Mouse (Mus musculus): ENCODE measurements around the gene Gm20696. TPM values are rescaled to one million over a fixed set of nuclear protein-coding genes. Genes with fewer than 3 reads are reported as not detected.

Gm20696 gene
- total RNA-seq, 1 experiment, result 0.58 TPM

- Histone ChIP-seq H3K9ac (ENCODE audit: insufficient read depth, low read depth, low read length, poor library complexity, severe bottlenecking) (no peak overlapping the region), H3K36me3 (ENCODE audit: control insufficient read depth, insufficient read depth, low read length, poor library complexity, severe bottlenecking) (no peaks in the 10 kb centered on the region), H3K27ac (ENCODE audit: insufficient read depth, low read depth, low read length, poor library complexity, severe bottlenecking) (no peak overlapping the region), H3K4me1 (ENCODE audit: control insufficient read depth in 2 of 2, insufficient read depth in 2 of 2, low read length in 2 of 2, poor library complexity in 1 of 2) (peaks cover 0 to 2% of the 10 kb centered on the region in 2 experiments; a peak in 2 of 4 replicates), H3K4me3 (ENCODE audit: insufficient read depth in 1 of 2, low read depth in 1 of 2, low read length in 2 of 2, poor library complexity in 1 of 2, severe bottlenecking in 1 of 2) (no peak overlapping the region), H3K9me3 (ENCODE audit: control insufficient read depth, insufficient read depth, low read depth, low read length) (no peaks in the 10 kb centered on the region)
- DNase-seq (ENCODE audit: low read depth, low spot score), result no peak
- in situ Hi-C loops (cut with MboI; ENCODE audit: low sequenced_read_pairs in 2 of 2, unreplicated experiment in 2 of 2), result no loop called here
- TF ChIP-seq MAFK (IDR thresholded peaks at IDR 0.05; ENCODE audit: insufficient read depth, low read depth, low read length) (no peak), ZC3H11A (IDR thresholded peaks at IDR 0.05; ENCODE audit: borderline replicate concordance, low read depth, low read length) (no peak), CHD2 (IDR thresholded peaks at IDR 0.05; ENCODE audit: low read depth, low read length) (no peak), HCFC1 (IDR thresholded peaks at IDR 0.05; ENCODE audit: borderline replicate concordance, insufficient read depth, low read length) (no peak)
Measured at GRCm38 (mm10) chr6:99369156-99369555, 297.4 kb downstream of the Gm20696 start.

- in situ Hi-C loops (cut with MboI; ENCODE audit: low sequenced_read_pairs in 2 of 2, unreplicated experiment in 2 of 2), result no loop called here
- Histone ChIP-seq H3K27ac (ENCODE audit: insufficient read depth, low read depth, low read length, poor library complexity, severe bottlenecking) (no peak overlapping the region), H3K4me1 (ENCODE audit: control insufficient read depth in 2 of 2, insufficient read depth in 2 of 2, low read length in 2 of 2, poor library complexity in 1 of 2) (peaks cover 0 to 2% of the 10 kb centered on the region in 2 experiments; a peak in 2 of 4 replicates), H3K36me3 (ENCODE audit: control insufficient read depth, insufficient read depth, low read length, poor library complexity, severe bottlenecking) (no peaks in the 10 kb centered on the region), H3K9ac (ENCODE audit: insufficient read depth, low read depth, low read length, poor library complexity, severe bottlenecking) (no peak overlapping the region), H3K4me3 (ENCODE audit: insufficient read depth in 1 of 2, low read depth in 1 of 2, low read length in 2 of 2, poor library complexity in 1 of 2, severe bottlenecking in 1 of 2) (no peak overlapping the region), H3K9me3 (ENCODE audit: control insufficient read depth, insufficient read depth, low read depth, low read length) (no peaks in the 10 kb centered on the region)
- DNase-seq (ENCODE audit: low read depth, low spot score), result no peak
- TF ChIP-seq MAFK (IDR thresholded peaks at IDR 0.05; ENCODE audit: insufficient read depth, low read depth, low read length) (no peak), HCFC1 (IDR thresholded peaks at IDR 0.05; ENCODE audit: borderline replicate concordance, insufficient read depth, low read length) (no peak), CHD2 (IDR thresholded peaks at IDR 0.05; ENCODE audit: low read depth, low read length) (no peak), ZC3H11A (IDR thresholded peaks at IDR 0.05; ENCODE audit: borderline replicate concordance, low read depth, low read length) (no peak), ZNF384 (IDR thresholded peaks at IDR 0.05; ENCODE audit: low read depth, low read length) (no peak)
Measured at GRCm38 (mm10) chr6:99368118-99368753, 298.4 kb downstream of the Gm20696 start.

- Histone ChIP-seq H3K36me3 (ENCODE audit: control insufficient read depth, insufficient read depth, low read length, poor library complexity, severe bottlenecking) (no peaks in the 10 kb centered on the region), H3K4me1 (ENCODE audit: control insufficient read depth in 2 of 2, insufficient read depth in 2 of 2, low read length in 2 of 2, poor library complexity in 1 of 2) (peaks cover 0 to 2% of the 10 kb centered on the region in 2 experiments; a peak in 2 of 4 replicates), H3K9ac (ENCODE audit: insufficient read depth, low read depth, low read length, poor library complexity, severe bottlenecking) (no peak overlapping the region), H3K4me3 (ENCODE audit: insufficient read depth in 1 of 2, low read depth in 1 of 2, low read length in 2 of 2, poor library complexity in 1 of 2, severe bottlenecking in 1 of 2) (no peak overlapping the region), H3K27ac (ENCODE audit: insufficient read depth, low read depth, low read length, poor library complexity, severe bottlenecking) (no peak overlapping the region), H3K9me3 (ENCODE audit: control insufficient read depth, insufficient read depth, low read depth, low read length) (no peaks in the 10 kb centered on the region)
- DNase-seq (ENCODE audit: low read depth, low spot score), result no peak
- in situ Hi-C loops (cut with MboI; ENCODE audit: low sequenced_read_pairs in 2 of 2, unreplicated experiment in 2 of 2), result no loop called here
- TF ChIP-seq ZC3H11A (IDR thresholded peaks at IDR 0.05; ENCODE audit: borderline replicate concordance, low read depth, low read length) (no peak), ZNF384 (IDR thresholded peaks at IDR 0.05; ENCODE audit: low read depth, low read length) (no peak), HCFC1 (IDR thresholded peaks at IDR 0.05; ENCODE audit: borderline replicate concordance, insufficient read depth, low read length) (no peak), MAFK (IDR thresholded peaks at IDR 0.05; ENCODE audit: insufficient read depth, low read depth, low read length) (no peak), CHD2 (IDR thresholded peaks at IDR 0.05; ENCODE audit: low read depth, low read length) (no peak)
Measured at GRCm38 (mm10) chr6:99364545-99364944, 302.1 kb downstream of the Gm20696 start.

GRCm38 (mm10) chr6:99360581-99360980 lies 306.0 kb downstream of the Gm20696 start:
- no peak for DNase-seq (ENCODE audit: low read depth, low spot score)
- H3K4me3 ChIP-seq (ENCODE audit: insufficient read depth in 1 of 2, low read depth in 1 of 2, low read length in 2 of 2, poor library complexity in 1 of 2, severe bottlenecking in 1 of 2), result no peak overlapping the region
- TF ChIP-seq CHD2 (IDR thresholded peaks at IDR 0.05; ENCODE audit: low read depth, low read length) (no peak), HCFC1 (IDR thresholded peaks at IDR 0.05; ENCODE audit: borderline replicate concordance, insufficient read depth, low read length) (no peak), ZNF384 (IDR thresholded peaks at IDR 0.05; ENCODE audit: low read depth, low read length) (no peak), ZC3H11A (IDR thresholded peaks at IDR 0.05; ENCODE audit: borderline replicate concordance, low read depth, low read length) (no peak), MAFK (IDR thresholded peaks at IDR 0.05; ENCODE audit: insufficient read depth, low read depth, low read length) (no peak)
- H3K36me3 ChIP-seq (ENCODE audit: control insufficient read depth, insufficient read depth, low read length, poor library complexity, severe bottlenecking), result no peaks in the 10 kb centered on the region
- no peak overlapping the region for H3K27ac ChIP-seq (ENCODE audit: insufficient read depth, low read depth, low read length, poor library complexity, severe bottlenecking)
- H3K9ac ChIP-seq (ENCODE audit: insufficient read depth, low read depth, low read length, poor library complexity, severe bottlenecking), result no peak overlapping the region
- H3K9me3 ChIP-seq (ENCODE audit: control insufficient read depth, insufficient read depth, low read depth, low read length), result no peaks in the 10 kb centered on the region
- no peaks in the 10 kb centered on the region for H3K4me1 ChIP-seq (ENCODE audit: control insufficient read depth in 2 of 2, insufficient read depth in 2 of 2, low read length in 2 of 2, poor library complexity in 1 of 2)
- in situ Hi-C loops (cut with MboI; ENCODE audit: low sequenced_read_pairs in 2 of 2, unreplicated experiment in 2 of 2), result no loop called here
